ENCODE assay signal across 8 mouse cellular contexts in genomic region chrX:139997740-139998690, GRCm38 (mm10). TPM values are rescaled to one million over a fixed set of nuclear protein-coding genes. Genes with fewer than 3 reads are reported as not detected.
DNase-seq lines count a peak whose midpoint lies in the region; ATAC-seq and TF ChIP-seq lines count a peak whose summit lies in the region.

Gene Rbm41 (minus strand): TSS chrX:139998595.

- peak within 1 kb of the TSS; percentile 64 for H3K4me2 ChIP-seq in heart, embryonic 16.5 days (ENCODE audit: low read depth, low read length)
- peak within 1 kb of the TSS; percentile 65 for H3K4me2 ChIP-seq in liver, embryonic 14.5 days (ENCODE audit: low read depth)
- peak within 1 kb of the TSS; percentile 42 for H3K4me2 ChIP-seq in neural tube, embryonic 11.5 days (ENCODE audit: low read depth)
- peak within 1 kb of the TSS; percentile 53 for H3K4me2 ChIP-seq in stomach, postnatal 0 days (replicated peaks; ENCODE audit: low read depth)

- H3K4me3 ChIP-seq in heart, embryonic 16.5 days (ENCODE audit: low read length), result peak within 1 kb of the TSS; percentile 65
- H3K4me3 ChIP-seq in liver, embryonic 14.5 days (ENCODE audit: insufficient read depth in 1 of 2, low read depth in 2 of 2, low read length in 2 of 2), result peak within 1 kb of the TSS; percentile 62 to 67
- peak within 1 kb of the TSS; percentile 49 for H3K4me3 ChIP-seq in neural tube, embryonic 11.5 days (ENCODE audit: low read depth, low read length)
- peak within 1 kb of the TSS; percentile 49 for H3K4me3 ChIP-seq in stomach, postnatal 0 days (ENCODE audit: low read depth, low read length)

- TF ChIP-seq EP300 in liver, embryonic 14.5 days (IDR thresholded peaks at IDR 0.05; ENCODE audit: low read depth), result no peak
- TF ChIP-seq EP300 in stomach, postnatal 0 days (optimal IDR thresholded peaks at IDR 0.05), result no peak

- no peaks in the 10 kb centered on the region for H3K4me1 ChIP-seq in heart, embryonic 16.5 days (ENCODE audit: control insufficient read depth, insufficient read depth, low read length)
- no peaks in the 10 kb centered on the region for H3K4me1 ChIP-seq in liver, embryonic 14.5 days (replicated peaks; ENCODE audit: control insufficient read depth in 2 of 2, insufficient read depth in 2 of 2, low read length in 1 of 2)
- no peaks in the 10 kb centered on the region for H3K4me1 ChIP-seq in neural tube, embryonic 11.5 days (ENCODE audit: control insufficient read depth, insufficient read depth, low read length)
- no peaks in the 10 kb centered on the region for H3K4me1 ChIP-seq in stomach, postnatal 0 days (replicated peaks; ENCODE audit: control insufficient read depth, insufficient read depth)

- peak; percentile 90 for DNase-seq in brain, embryonic 14.5 days (ENCODE audit: low read depth)
- DNase-seq in kidney, postnatal 36 days, result peak; percentile 56 to 58
- DNase-seq in liver, embryonic 14.5 days (ENCODE audit: low read depth in 3 of 3, low spot score in 3 of 3), result peak; percentile 34 to 47 (median 37)
- DNase-seq in neural tube, embryonic 11.5 days (ENCODE audit: low spot score), result peak; percentile 46
- peak; percentile 32 for DNase-seq in stomach, postnatal 0 days (ENCODE audit: low spot score)

- ATAC-seq in CD4-positive, CD25-positive, alpha-beta regulatory T cell, adult 4 months, result peak; percentile 100
- ATAC-seq in erythroid progenitor cell, adult 5-6 weeks (replicated peaks; ENCODE audit: low FRiP score, poor library complexity, severe bottlenecking), result peak; percentile 79
- ATAC-seq in heart, embryonic 16.5 days (replicated peaks; ENCODE audit: extremely low read depth, insufficient read depth, low FRiP score), result peak; percentile 78
- ATAC-seq in liver, embryonic 14.5 days (ENCODE audit: insufficient read depth), result peak; percentile 84
- ATAC-seq in neural tube, embryonic 11.5 days (ENCODE audit: insufficient read depth, low FRiP score, low TSS enrichment), result peak; percentile 94
- ATAC-seq in stomach, postnatal 0 days (ENCODE audit: low FRiP score, low TSS enrichment), result peak; percentile 71; the same call in 1 of the 2 replicates

- no peaks in the 10 kb centered on the region for H3K27me3 ChIP-seq in heart, embryonic 16.5 days (ENCODE audit: control insufficient read depth, insufficient read depth, low read length)
- H3K27me3 ChIP-seq in liver, embryonic 14.5 days (ENCODE audit: control insufficient read depth, insufficient read depth, low read length), result no peaks in the 10 kb centered on the region
- no peaks in the 10 kb centered on the region for H3K27me3 ChIP-seq in neural tube, embryonic 11.5 days (ENCODE audit: control insufficient read depth, insufficient read depth, low read length)
- H3K27me3 ChIP-seq in stomach, postnatal 0 days (ENCODE audit: control insufficient read depth, insufficient read depth, low read length), result no peaks in the 10 kb centered on the region

- WGBS in heart, embryonic 16.5 days, result 14% methylated on average over 25 of the region's 25 CpGs
- WGBS in liver, embryonic 14.5 days (ENCODE audit: insufficient replicate concordance), result 10% methylated on average over 25 of the region's 25 CpGs
- WGBS in neural tube, embryonic 11.5 days, result 20% methylated on average over 25 of the region's 25 CpGs
- 14% methylated on average over 25 of the region's 25 CpGs for WGBS in stomach, postnatal 0 days

- no peak for TF ChIP-seq POLR2A in brain, embryonic 14.5 days (IDR thresholded peaks at IDR 0.05; ENCODE audit: borderline replicate concordance, extremely low read depth, insufficient read depth, insufficient read length, poor library complexity, severe bottlenecking)

- peaks cover 3% of the 10 kb centered on the region; the same call in 1 of the 2 replicates for H3K36me3 ChIP-seq in heart, embryonic 16.5 days (ENCODE audit: control insufficient read depth, insufficient read depth)
- H3K36me3 ChIP-seq in liver, embryonic 14.5 days (replicated peaks; ENCODE audit: control insufficient read depth, insufficient read depth, low read depth), result no peaks in the 10 kb centered on the region
- no peaks in the 10 kb centered on the region for H3K36me3 ChIP-seq in neural tube, embryonic 11.5 days (ENCODE audit: control insufficient read depth, insufficient read depth, low read length)
- H3K36me3 ChIP-seq in stomach, postnatal 0 days (ENCODE audit: control insufficient read depth, insufficient read depth, low read length), result no peaks in the 10 kb centered on the region

- peak within 1 kb of the TSS; percentile 77 for H3K9ac ChIP-seq in heart, embryonic 16.5 days (ENCODE audit: low read length)
- peak within 1 kb of the TSS; percentile 68 for H3K9ac ChIP-seq in liver, embryonic 14.5 days (replicated peaks)
- peak within 1 kb of the TSS; percentile 65 for H3K9ac ChIP-seq in neural tube, embryonic 11.5 days (ENCODE audit: low read length)
- H3K9ac ChIP-seq in stomach, postnatal 0 days (ENCODE audit: low read length), result peak within 1 kb of the TSS; percentile 61

- TF ChIP-seq CTCF in brain, embryonic 14.5 days (IDR thresholded peaks at IDR 0.05; ENCODE audit: borderline replicate concordance, extremely low read depth, insufficient read depth, insufficient read length), result no peak
- TF ChIP-seq CTCF in liver, embryonic 14.5 days (IDR thresholded peaks at IDR 0.05; ENCODE audit: low read depth), result no peak
- TF ChIP-seq CTCF in stomach, postnatal 0 days (IDR thresholded peaks at IDR 0.05; ENCODE audit: low read depth), result no peak

- H3K27ac ChIP-seq in heart, embryonic 16.5 days (ENCODE audit: low read length), result peak within 1 kb of the TSS; percentile 47
- no peak within 1 kb of the TSS for H3K27ac ChIP-seq in liver, embryonic 14.5 days
- peak within 1 kb of the TSS; percentile 39; the same call in 1 of the 2 replicates for H3K27ac ChIP-seq in neural tube, embryonic 11.5 days (ENCODE audit: low read depth, low read length)
- peak within 1 kb of the TSS; percentile 40; the same call in 1 of the 2 replicates for H3K27ac ChIP-seq in stomach, postnatal 0 days (replicated peaks)

- no peaks in the 10 kb centered on the region for H3K9me3 ChIP-seq in heart, embryonic 16.5 days (replicated peaks; ENCODE audit: control insufficient read depth, low read length)
- no peaks in the 10 kb centered on the region for H3K9me3 ChIP-seq in liver, embryonic 14.5 days (ENCODE audit: control insufficient read depth, low read length)
- no peaks in the 10 kb centered on the region for H3K9me3 ChIP-seq in neural tube, embryonic 11.5 days (ENCODE audit: control insufficient read depth, low read length)
- H3K9me3 ChIP-seq in stomach, postnatal 0 days (ENCODE audit: control insufficient read depth, low read length), result no peaks in the 10 kb centered on the region

RNA-seq across cellular contexts. Expression of gene Rbm41, which starts in this region (rescaled TPM):
- 1 to 10 TPM; 7.0 to 8.5 TPM for polyA plus RNA-seq in CD4-positive, CD25-positive, alpha-beta regulatory T cell, adult 4 months (2017; shearing (Covaris generic))
- polyA plus RNA-seq in brain, embryonic 14.5 days (2012; rRNA removed), result 5.0 and 6.2 TPM in 2 replicates
- 6.7 and 11.5 TPM in 2 replicates for total RNA-seq in erythroid progenitor cell, adult 5-6 weeks (2015; ENCODE audit: low replicate concordance)
- total RNA-seq in erythroid progenitor cell, adult 5-6 weeks (2017; ENCODE audit: low replicate concordance), result 1.4 and 1.5 TPM in 2 replicates
- polyA plus RNA-seq in heart, embryonic 16.5 days (2015; fragmentation: Nextera tagmentation; extraction: Ambion mirVana), result 4.1 and 4.2 TPM in 2 replicates
- 0.67 and 1.2 TPM in 2 replicates for polyA plus RNA-seq in liver, embryonic 14.5 days (2012; rRNA removed)
- polyA plus RNA-seq in liver, embryonic 14.5 days (2014; fragmentation: Nextera tagmentation; extraction: Ambion mirVana), result 1.2 and 1.7 TPM in 2 replicates
- polyA plus RNA-seq in neural tube, embryonic 11.5 days (2014; fragmentation: Nextera tagmentation; extraction: Ambion mirVana), result 8.7 and 9.4 TPM in 2 replicates
- polyA plus RNA-seq in stomach, postnatal 0 days (2015; fragmentation: Nextera tagmentation; extraction: Ambion mirVana), result 1.1 TPM in 2 replicates

Comparison
In these comparisons a context has a peak if more than half of its experiments do, and no peak if none do; other contexts are left out.
1. DNase-seq: peak in every context shown above with its lines; median percentile 90 in brain, embryonic 14.5 days; 57 in kidney, postnatal 36 days; 46 in neural tube, embryonic 11.5 days; 37 in liver, embryonic 14.5 days; 32 in stomach, postnatal 0 days.